Mouse (Mus musculus): ENCODE results near the gene Cbln1. TPM values are rescaled to one million over a fixed set of nuclear protein-coding genes. Genes with fewer than 3 reads are reported as not detected.
A peak's percentile ranks its signal among the peaks of the same experiment; 100 is the strongest.

Cbln1 gene
- polyA plus RNA-seq, 1 experiment, result 95.3 TPM

DNA sequence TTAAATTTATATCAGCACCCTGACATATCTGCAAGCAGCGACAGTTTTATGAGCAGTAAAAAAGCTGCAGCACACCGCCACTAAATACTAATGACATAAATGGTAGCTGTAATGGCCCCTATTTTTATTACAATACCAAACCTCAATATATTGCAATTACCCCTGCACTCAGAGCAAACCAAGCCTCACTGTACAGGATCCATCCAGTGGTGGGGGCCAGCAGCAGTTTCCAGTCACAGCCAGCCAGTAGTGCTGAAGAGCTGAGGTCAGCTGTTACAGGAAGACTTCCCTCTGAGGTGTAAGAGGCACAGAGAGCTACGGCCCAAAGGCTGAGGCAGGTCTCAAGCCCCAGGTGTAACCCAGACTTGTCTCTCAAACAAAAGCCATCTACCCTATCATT lies 37.8 kb downstream of the Cbln1 start:
- TF ChIP-seq POLR2A (IDR thresholded peaks at IDR 0.05; ENCODE audit: borderline replicate concordance, extremely low read depth, insufficient read depth, insufficient read length, poor library complexity, severe bottlenecking) (no peak), CTCF (IDR thresholded peaks at IDR 0.05; ENCODE audit: borderline replicate concordance, extremely low read depth, insufficient read depth, insufficient read length) (no peak)
- peak; percentile 40 for DNase-seq (ENCODE audit: low read depth)

DNA sequence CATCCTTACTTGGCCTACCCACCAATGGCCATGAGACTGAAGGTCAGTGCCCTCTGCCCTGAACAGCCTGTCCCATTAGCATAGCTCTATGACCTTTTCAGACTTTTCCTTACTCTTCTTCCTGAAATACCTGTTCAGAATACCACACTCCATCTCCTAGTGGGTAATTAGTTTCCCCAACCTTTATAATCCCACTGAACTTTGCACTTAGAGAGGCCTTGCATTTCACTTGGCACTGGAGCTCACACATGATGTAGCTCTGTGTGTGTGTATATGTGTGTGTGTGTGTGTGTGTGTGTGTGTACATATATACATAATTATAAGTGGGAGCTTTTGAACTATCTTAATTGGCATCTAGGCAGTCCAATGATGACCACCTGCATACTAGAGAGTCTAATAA lies 45.2 kb downstream of the Cbln1 start:
- DNase-seq (ENCODE audit: low read depth), result no peak
- no peak for TF ChIP-seq POLR2A (IDR thresholded peaks at IDR 0.05; ENCODE audit: borderline replicate concordance, extremely low read depth, insufficient read depth, insufficient read length, poor library complexity, severe bottlenecking)
- no peak for TF ChIP-seq CTCF (IDR thresholded peaks at IDR 0.05; ENCODE audit: borderline replicate concordance, extremely low read depth, insufficient read depth, insufficient read length)

DNA sequence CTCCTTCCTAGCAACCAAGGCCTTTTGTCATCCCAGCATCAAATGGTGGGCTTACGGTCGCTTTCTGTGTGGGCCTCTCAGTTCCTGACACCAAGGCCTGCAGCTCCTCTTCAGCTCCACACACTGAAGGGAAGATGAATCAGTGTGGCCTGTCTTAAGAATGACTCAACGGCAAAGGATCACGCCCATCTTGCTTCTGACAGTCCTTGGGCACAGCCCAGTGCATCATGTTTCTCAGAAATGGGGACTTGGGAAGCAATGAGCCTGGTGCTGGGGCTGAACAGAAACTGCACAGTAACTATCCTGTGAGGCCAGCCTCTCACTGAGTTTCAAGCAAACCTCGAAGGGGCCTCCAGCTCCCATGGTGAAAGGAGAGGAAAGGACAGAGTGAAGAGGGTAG lies 47.7 kb downstream of the Cbln1 start:
- no peak for TF ChIP-seq POLR2A (IDR thresholded peaks at IDR 0.05; ENCODE audit: borderline replicate concordance, extremely low read depth, insufficient read depth, insufficient read length, poor library complexity, severe bottlenecking)
- TF ChIP-seq CTCF (IDR thresholded peaks at IDR 0.05; ENCODE audit: borderline replicate concordance, extremely low read depth, insufficient read depth, insufficient read length), result no peak
- DNase-seq (ENCODE audit: low read depth), result no peak

DNA sequence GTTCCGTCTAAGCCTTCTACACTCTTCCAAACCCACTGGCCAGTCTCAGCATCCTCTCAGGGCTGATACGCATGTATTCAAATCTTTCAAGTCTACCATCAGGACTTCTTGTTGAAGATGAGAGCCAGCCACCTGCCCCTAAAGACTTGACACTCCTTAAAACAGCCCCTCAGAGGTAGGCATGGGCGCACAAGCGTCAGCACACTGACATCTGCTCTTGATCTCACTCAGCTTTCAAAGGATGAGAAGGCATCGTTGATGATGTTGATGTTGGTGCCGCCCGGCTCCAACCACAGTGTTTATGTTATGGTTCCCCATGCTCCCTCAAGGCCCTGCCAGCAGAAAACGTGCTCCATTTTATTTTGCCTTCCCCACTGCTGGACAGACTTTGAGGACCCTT lies 50.7 kb downstream of the Cbln1 start:
- no peak for DNase-seq (ENCODE audit: low read depth)
- TF ChIP-seq CTCF (IDR thresholded peaks at IDR 0.05; ENCODE audit: borderline replicate concordance, extremely low read depth, insufficient read depth, insufficient read length) (no peak), POLR2A (IDR thresholded peaks at IDR 0.05; ENCODE audit: borderline replicate concordance, extremely low read depth, insufficient read depth, insufficient read length, poor library complexity, severe bottlenecking) (no peak)

Other genes with a start within 250 kb of the Cbln1 start
- not detected in 2 replicates for gene 4933402J07Rik, start 91.2 kb upstream of the Cbln1 start, polyA plus RNA-seq (2012; rRNA removed)